Mouse (Mus musculus) thymus, adult 2 months (tissue): ENCODE data around the gene Gm11985.

Experiments used
- CTCF ChIP-seq: fragments of 200-500 bp; IDR thresholded peaks from 2 replicates; pipeline ENCODE4 v1.5.1; 2012; ENCODE audit warnings: mild to moderate bottlenecking, control low read depth, low read length, moderate library complexity, borderline replicate concordance; ENCODE audit not compliant: control insufficient read depth, poor library complexity, insufficient read depth; ENCODE audit errors: extremely low read depth
- POLR2A ChIP-seq: fragments of 200-500 bp; IDR thresholded peaks from 2 replicates; pipeline ENCODE4 v1.6.1; 2012; ENCODE audit warnings: mild to moderate bottlenecking, low read length, control low read depth, moderate library complexity; ENCODE audit not compliant: control insufficient read depth, poor library complexity, insufficient read depth; ENCODE audit errors: extremely low read depth

DNA sequence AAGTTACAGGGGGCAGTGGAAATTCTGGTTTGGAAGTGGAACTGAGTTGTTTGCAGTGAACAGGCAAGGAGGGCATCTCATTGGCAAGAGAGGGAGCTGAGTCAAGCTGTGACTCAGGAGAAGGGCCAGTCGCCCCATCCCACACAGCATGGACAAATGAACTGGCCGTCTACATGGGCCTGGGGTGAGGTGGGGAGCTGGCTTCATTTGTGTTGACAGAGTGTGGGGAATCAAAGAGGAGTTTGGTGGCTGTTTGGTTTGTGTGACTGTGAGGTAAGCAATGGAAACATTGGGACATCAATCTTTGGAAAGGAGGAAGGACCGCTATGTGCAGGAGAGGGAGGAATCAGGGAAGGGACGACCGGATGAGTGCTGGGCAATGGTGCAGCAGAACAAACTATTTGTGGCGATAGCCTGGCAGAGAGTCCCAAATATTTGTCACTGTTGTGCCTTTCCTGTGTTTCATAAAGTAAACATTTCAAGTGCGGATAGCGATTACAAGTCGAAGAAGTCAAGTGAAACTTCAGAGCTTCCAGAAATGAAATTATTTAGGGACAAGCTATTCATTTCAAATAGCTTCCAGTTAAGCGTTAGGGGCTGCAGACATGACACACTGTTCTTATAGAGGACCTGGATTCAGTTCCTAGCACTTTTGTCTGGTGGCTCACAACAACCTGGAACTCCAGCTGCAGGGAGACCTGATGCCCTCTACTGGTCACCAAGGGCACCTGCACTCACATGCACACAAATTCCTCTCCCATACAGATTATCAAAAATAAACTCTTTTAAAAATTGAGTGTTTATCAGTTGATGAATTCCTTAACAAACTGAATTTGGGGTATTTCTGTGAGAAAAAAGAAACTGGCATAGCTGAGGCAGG is 6.3 kb upstream of the Gm11985 start:
- TF ChIP-seq CTCF (no peak), POLR2A (no peak)
